Mouse (Mus musculus): ENCODE results near the gene Hpcal4.

The Hpcal4 gene

DNA sequence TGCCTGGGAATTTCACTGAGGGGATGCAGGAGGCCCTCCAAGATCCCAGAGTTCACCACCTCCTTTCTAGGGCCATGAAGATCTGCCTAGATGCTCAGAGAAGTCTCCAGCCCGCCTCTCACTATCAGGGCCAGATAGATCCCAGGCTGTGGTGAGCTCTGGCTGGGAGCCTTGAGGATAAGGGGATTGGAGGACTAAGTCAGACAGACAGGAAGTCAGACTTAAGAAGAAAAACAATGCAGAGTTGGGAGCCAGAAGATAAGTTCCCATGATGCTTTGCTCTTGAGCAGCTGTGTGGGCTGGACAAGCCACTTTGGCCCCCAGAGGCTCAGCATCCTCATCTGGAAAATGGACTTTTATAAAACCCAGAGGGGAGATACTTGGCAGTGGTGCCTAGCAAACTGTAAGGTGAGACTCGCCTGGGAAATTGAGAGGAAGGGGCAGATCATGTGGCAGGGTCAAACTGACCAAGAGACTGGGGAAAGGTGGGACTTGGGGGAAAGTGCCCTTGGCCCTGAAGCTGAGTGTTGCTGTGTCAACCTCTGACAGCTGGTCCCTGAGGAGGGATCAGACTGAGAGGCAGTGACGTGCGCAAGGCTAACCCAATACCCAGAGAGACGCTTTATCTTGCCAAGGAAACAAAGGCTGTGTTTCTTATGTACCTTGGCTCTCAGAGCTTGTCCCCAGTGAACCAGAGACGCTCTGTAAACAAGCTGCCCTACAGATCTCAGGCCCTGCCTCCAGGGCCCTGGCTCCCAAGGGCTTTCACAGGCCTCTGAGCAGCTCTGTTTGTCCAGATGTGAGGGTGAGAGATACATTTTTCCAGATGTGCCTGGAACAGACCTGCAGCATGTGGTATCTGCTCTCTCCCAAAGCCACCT is 54.6 kb downstream of the Hpcal4 start:
- DNase-seq (ENCODE audit: low read depth, low spot score), result no peak

- peak; percentile 22 for DNase-seq (ENCODE audit: low read depth, low spot score)
These were observed 56.6 kb downstream of the Hpcal4 start for GRCm38 (mm10) chr4:123239361-123240203.
